ENCODE assay signal across 9 mouse cellular contexts in genomic region chr4:149723855-149724731, GRCm38 (mm10). TPM values are rescaled to one million over a fixed set of nuclear protein-coding genes. Genes with fewer than 3 reads are reported as not detected.
DNase-seq lines count a peak whose midpoint lies in the region; ATAC-seq and TF ChIP-seq lines count a peak whose summit lies in the region.
"Had no signal": no experiment of that assay in that cellular context is flagged by ENCODE, and none has a peak within 500 bp of the region (broad histone marks: within the 10 kb centered on the region; RNA-seq: fewer than 3 reads in every experiment).

No protein-coding gene starts in this region.

- H3K36me3 ChIP-seq in liver, adult 2 months (ENCODE audit: control insufficient read depth, insufficient read depth, low read length), result no peaks in the 10 kb centered on the region
- H3K36me3 ChIP-seq in liver, embryonic 11.5 days (ENCODE audit: control insufficient read depth, insufficient read depth, low read length), result peaks cover 56% of the 10 kb centered on the region
- peaks cover 100% of the 10 kb centered on the region for H3K36me3 ChIP-seq in embryonic facial prominence, embryonic 10.5 days (replicated peaks)
- peaks cover 38% of the 10 kb centered on the region for H3K36me3 ChIP-seq in hindbrain, postnatal 0 days (ENCODE audit: insufficient read depth, low read length)
- H3K36me3 ChIP-seq in lung, embryonic 14.5 days (ENCODE audit: insufficient read depth), result peaks cover 98% of the 10 kb centered on the region
- H3K36me3 ChIP-seq in small intestine, adult 2 months (ENCODE audit: control insufficient read depth, insufficient read depth, low read length), result peaks cover 24% of the 10 kb centered on the region

- no peaks in the 10 kb centered on the region for H3K9me3 ChIP-seq in liver, embryonic 11.5 days (ENCODE audit: control insufficient read depth, low read length)
- H3K9me3 ChIP-seq in embryonic facial prominence, embryonic 10.5 days, result no peaks in the 10 kb centered on the region
- H3K9me3 ChIP-seq in hindbrain, postnatal 0 days (ENCODE audit: low read length), result no peaks in the 10 kb centered on the region
- H3K9me3 ChIP-seq in lung, embryonic 14.5 days (ENCODE audit: low read depth, low read length), result no peaks in the 10 kb centered on the region
- H3K9me3 ChIP-seq: embryonic facial prominence, embryonic 12.5 days had no signal

- peak; percentile 52 for DNase-seq in liver, adult 2 months (ENCODE audit: extremely low read depth, low read depth, low spot score)
- DNase-seq in liver, embryonic 11.5 days (ENCODE audit: low spot score), result no peak
- peak; percentile 77 for DNase-seq in R1 (ENCODE audit: low read depth, low spot score)
- peak; percentile 45 for DNase-seq in embryonic facial prominence, embryonic 10.5 days (ENCODE audit: low spot score)
- DNase-seq in hindbrain, postnatal 0 days (ENCODE audit: low spot score), result peak; percentile 71
- peak; percentile 66 for DNase-seq in lung, embryonic 14.5 days
- no peak for DNase-seq in layer of hippocampus, adult 8-10 months (ENCODE audit: low spot score in 2 of 2)

- peaks cover 4% of the 10 kb centered on the region; the same call in 1 of the 2 replicates for H3K79me2 ChIP-seq in liver, adult 2 months (ENCODE audit: control insufficient read depth, insufficient read depth, low read length)

- H3K4me1 ChIP-seq in liver, adult 2 months (ENCODE audit: control insufficient read depth, insufficient read depth, low read length), result no peaks in the 10 kb centered on the region
- no peaks in the 10 kb centered on the region for H3K4me1 ChIP-seq in liver, embryonic 11.5 days (replicated peaks; ENCODE audit: control insufficient read depth, insufficient read depth, low read length)
- peaks cover 17% of the 10 kb centered on the region; the same call in 1 of the 2 replicates for H3K4me1 ChIP-seq in embryonic facial prominence, embryonic 10.5 days
- H3K4me1 ChIP-seq in hindbrain, postnatal 0 days (ENCODE audit: insufficient read depth, low read length), result no peaks in the 10 kb centered on the region
- no peaks in the 10 kb centered on the region for H3K4me1 ChIP-seq in lung, embryonic 14.5 days (ENCODE audit: insufficient read depth)
- no peaks in the 10 kb centered on the region for H3K4me1 ChIP-seq in small intestine, adult 2 months (ENCODE audit: control insufficient read depth, insufficient read depth, insufficient read length, low read length)

- H3K27me3 ChIP-seq in liver, adult 2 months (ENCODE audit: control insufficient read depth, insufficient read depth, low read length), result no peaks in the 10 kb centered on the region
- no peaks in the 10 kb centered on the region for H3K27me3 ChIP-seq in liver, embryonic 11.5 days (replicated peaks; ENCODE audit: control insufficient read depth, insufficient read depth, low read length)
- no peaks in the 10 kb centered on the region for H3K27me3 ChIP-seq in embryonic facial prominence, embryonic 10.5 days (replicated peaks; ENCODE audit: low read depth, poor library complexity, severe bottlenecking)
- no peaks in the 10 kb centered on the region for H3K27me3 ChIP-seq in hindbrain, postnatal 0 days (ENCODE audit: insufficient read depth, low read length)
- no peaks in the 10 kb centered on the region for H3K27me3 ChIP-seq in lung, embryonic 14.5 days (ENCODE audit: insufficient read depth, low read length)
- no peaks in the 10 kb centered on the region for H3K27me3 ChIP-seq in small intestine, adult 2 months (ENCODE audit: control insufficient read depth, insufficient read depth, low read length)
- H3K27me3 ChIP-seq: embryonic facial prominence, embryonic 12.5 days had no signal

- no peak overlapping the region for H3K27ac ChIP-seq in liver, adult 2 months (replicated peaks; ENCODE audit: insufficient read depth, low read depth, low read length)
- H3K27ac ChIP-seq in liver, embryonic 11.5 days (ENCODE audit: low read depth, low read length), result no peak overlapping the region
- H3K27ac ChIP-seq in embryonic facial prominence, embryonic 10.5 days (replicated peaks), result no peak overlapping the region
- 0 out of 2 replicates have a peak overlapping the region, but pooled peaks have one; percentile 1 for H3K27ac ChIP-seq in hindbrain, postnatal 0 days
- H3K27ac ChIP-seq in lung, embryonic 14.5 days (ENCODE audit: low read depth), result no peak overlapping the region
- H3K27ac ChIP-seq in small intestine, adult 2 months (ENCODE audit: insufficient read depth, low read depth, low read length), result no peak overlapping the region
- H3K27ac ChIP-seq: embryonic facial prominence, embryonic 12.5 days had no signal

- TF ChIP-seq CTCF in liver, adult 2 months (IDR thresholded peaks at IDR 0.05; ENCODE audit: low read depth, low read length), result peak; percentile 97
- TF ChIP-seq CTCF in hindbrain, postnatal 0 days (IDR thresholded peaks at IDR 0.05; ENCODE audit: low read depth), result peak; percentile 61
- peak; percentile 72 for TF ChIP-seq CTCF in lung, embryonic 14.5 days (IDR thresholded peaks at IDR 0.05; ENCODE audit: low read depth)
- peak; percentile 72; the same call in 1 of the 2 replicates for TF ChIP-seq CTCF in small intestine, adult 2 months (IDR thresholded peaks at IDR 0.05; ENCODE audit: extremely low read depth, insufficient read length, insufficient replicate concordance, low read depth, low read length)

- H3K4me3 ChIP-seq in liver, adult 2 months (ENCODE audit: insufficient read depth, low read depth, low read length), result no peak overlapping the region
- H3K4me3 ChIP-seq in liver, embryonic 11.5 days (ENCODE audit: low read depth, low read length), result no peak overlapping the region
- no peak overlapping the region for H3K4me3 ChIP-seq in embryonic facial prominence, embryonic 10.5 days
- H3K4me3 ChIP-seq in hindbrain, postnatal 0 days (ENCODE audit: low read length), result no peak overlapping the region
- H3K4me3 ChIP-seq in lung, embryonic 14.5 days (ENCODE audit: low read depth, low read length), result no peak overlapping the region
- H3K4me3 ChIP-seq in small intestine, adult 2 months (ENCODE audit: low read depth, low read length), result no peak overlapping the region
- H3K4me3 ChIP-seq: embryonic facial prominence, embryonic 12.5 days had no signal

- no peak for TF ChIP-seq POLR2A in liver, adult 2 months (IDR thresholded peaks at IDR 0.05; ENCODE audit: extremely low read depth, insufficient read depth, low read length)
- TF ChIP-seq POLR2A in small intestine, adult 2 months (IDR thresholded peaks at IDR 0.05; ENCODE audit: low read depth, low read length), result no peak

- ATAC-seq in liver, embryonic 11.5 days (replicated peaks; ENCODE audit: low FRiP score), result no peak
- ATAC-seq in hindbrain, postnatal 0 days, result peak; percentile 63
- ATAC-seq in lung, embryonic 14.5 days (ENCODE audit: insufficient read depth), result peak; percentile 9; the same call in 1 of the 2 replicates

- no peak overlapping the region for H3K4me2 ChIP-seq in liver, embryonic 11.5 days
- no peak overlapping the region for H3K4me2 ChIP-seq in hindbrain, postnatal 0 days (ENCODE audit: low read depth, low read length)
- H3K4me2 ChIP-seq in lung, embryonic 14.5 days, result no peak overlapping the region
- H3K4me2 ChIP-seq: embryonic facial prominence, embryonic 12.5 days had no signal

- WGBS in liver, adult 2 months, result 85% methylated on average over 17 of the region's 17 CpGs
- 79% methylated on average over 17 of the region's 17 CpGs for WGBS in liver, embryonic 11.5 days
- WGBS in embryonic facial prominence, embryonic 10.5 days, result 74% methylated on average over 17 of the region's 17 CpGs
- WGBS in hindbrain, postnatal 0 days, result 54% methylated on average over 17 of the region's 17 CpGs
- WGBS in lung, embryonic 14.5 days, result 74% methylated on average over 17 of the region's 17 CpGs
- WGBS in small intestine, adult 2 months, result 76% methylated on average over 17 of the region's 17 CpGs

- H3K9ac ChIP-seq in liver, adult 2 months (ENCODE audit: low read depth, low read length), result no peak overlapping the region
- no peak overlapping the region for H3K9ac ChIP-seq in liver, embryonic 11.5 days (ENCODE audit: low read depth, low read length)
- H3K9ac ChIP-seq in hindbrain, postnatal 0 days (replicated peaks; ENCODE audit: low read length), result 0 out of 2 replicates have a peak overlapping the region, but pooled peaks have one; percentile 9
- no peak overlapping the region for H3K9ac ChIP-seq in lung, embryonic 14.5 days
- H3K9ac ChIP-seq: embryonic facial prominence, embryonic 12.5 days had no signal

RNA-seq across cellular contexts. Expression of gene Tmem201, which starts 13.8 kb away (rescaled TPM):
- 6.5 and 8.2 TPM in 2 replicates for total RNA-seq in liver, adult 2 months (2014; rRNA removed)
- 23.4 and 25.2 TPM in 2 replicates for polyA plus RNA-seq in liver, adult 2 months (2012; rRNA removed)
- polyA plus RNA-seq in liver, embryonic 11.5 days (2014; fragmentation: Nextera tagmentation; extraction: Ambion mirVana), result 16.8 and 16.9 TPM in 2 replicates
- polyA plus RNA-seq in embryonic facial prominence, embryonic 10.5 days (2016; fragmentation: Nextera tagmentation; extraction: Ambion mirVana), result 46.5 and 46.7 TPM in 2 replicates
- 69.8 and 80.2 TPM in 2 replicates for total RNA-seq in hindbrain, postnatal 0 days (2014; rRNA removed)
- polyA plus RNA-seq in hindbrain, postnatal 0 days (2015; fragmentation: Nextera tagmentation; extraction: Ambion mirVana), result 41.2 and 44.7 TPM in 2 replicates
- polyA plus RNA-seq in lung, embryonic 14.5 days (2014; fragmentation: Nextera tagmentation; extraction: Ambion mirVana), result 24.7 and 30.3 TPM in 2 replicates
- 14.5 and 19.7 TPM in 2 replicates for polyA plus RNA-seq in small intestine, adult 2 months (2012; rRNA removed)
- total RNA-seq in layer of hippocampus, adult 8-10 months (2022), result 10 to 100 TPM; 63.5 to 75.6 (median 74.5) TPM

RNA-seq across cellular contexts. Expression of gene Pik3cd, which starts 21.7 kb away (rescaled TPM):
- total RNA-seq in liver, adult 2 months (2014; rRNA removed), result 2.3 and 3.0 TPM in 2 replicates
- polyA plus RNA-seq in liver, adult 2 months (2012; rRNA removed), result 1.6 and 2.2 TPM in 2 replicates
- polyA plus RNA-seq in liver, embryonic 11.5 days (2014; fragmentation: Nextera tagmentation; extraction: Ambion mirVana), result 12.6 and 12.9 TPM in 2 replicates
- polyA plus RNA-seq in embryonic facial prominence, embryonic 10.5 days (2016; fragmentation: Nextera tagmentation; extraction: Ambion mirVana), result 6.1 and 6.3 TPM in 2 replicates
- 17.4 and 20.8 TPM in 2 replicates for total RNA-seq in hindbrain, postnatal 0 days (2014; rRNA removed)
- polyA plus RNA-seq in hindbrain, postnatal 0 days (2015; fragmentation: Nextera tagmentation; extraction: Ambion mirVana), result 9.2 and 10.1 TPM in 2 replicates
- 4.9 and 5.5 TPM in 2 replicates for polyA plus RNA-seq in lung, embryonic 14.5 days (2014; fragmentation: Nextera tagmentation; extraction: Ambion mirVana)
- polyA plus RNA-seq in small intestine, adult 2 months (2012; rRNA removed), result 7.0 and 11.7 TPM in 2 replicates
- total RNA-seq in layer of hippocampus, adult 8-10 months (2022), result 10 to 100 TPM; 26.7 to 30.2 (median 28.4) TPM

RNA-seq across cellular contexts. Expression of gene Slc25a33, which starts 50.0 kb away (rescaled TPM):
- 14.3 and 21.5 TPM in 2 replicates for total RNA-seq in liver, adult 2 months (2014; rRNA removed)
- 11.0 and 12.7 TPM in 2 replicates for polyA plus RNA-seq in liver, adult 2 months (2012; rRNA removed)
- polyA plus RNA-seq in liver, embryonic 11.5 days (2014; fragmentation: Nextera tagmentation; extraction: Ambion mirVana), result 21.9 and 23.2 TPM in 2 replicates
- 17.6 and 18.7 TPM in 2 replicates for polyA plus RNA-seq in embryonic facial prominence, embryonic 10.5 days (2016; fragmentation: Nextera tagmentation; extraction: Ambion mirVana)
- 20.4 and 21.6 TPM in 2 replicates for total RNA-seq in hindbrain, postnatal 0 days (2014; rRNA removed)
- 38.2 and 39.6 TPM in 2 replicates for polyA plus RNA-seq in hindbrain, postnatal 0 days (2015; fragmentation: Nextera tagmentation; extraction: Ambion mirVana)
- polyA plus RNA-seq in lung, embryonic 14.5 days (2014; fragmentation: Nextera tagmentation; extraction: Ambion mirVana), result 8.7 and 9.6 TPM in 2 replicates
- 4.5 and 5.3 TPM in 2 replicates for polyA plus RNA-seq in small intestine, adult 2 months (2012; rRNA removed)
- total RNA-seq in layer of hippocampus, adult 8-10 months (2022), result 10 to 100 TPM; 29.9 to 33.1 (median 31.0) TPM

Comparison
In these comparisons a context has a peak if more than half of its experiments do, and no peak if none do; other contexts are left out.
1. DNase-seq: peak in liver, adult 2 months (single experiment), R1 (single experiment), embryonic facial prominence, embryonic 10.5 days (single experiment), hindbrain, postnatal 0 days (single experiment) and lung, embryonic 14.5 days (single experiment); none in liver, embryonic 11.5 days (single experiment) and layer of hippocampus, adult 8-10 months (0 of 2).
2. Peak in every context shown above with its lines, with median percentiles within 50 percentile points of each other: CTCF ChIP-seq.